Mouse (Mus musculus) bone marrow macrophage, adult 2 months (primary cell): ENCODE measurements around the gene Pnmal1.

Experiments
- CTCF ChIP-seq: IDR thresholded peaks from 2 replicates; pipeline ENCODE4 v1.5.1; 2012; ENCODE audit warnings: low read depth, mild to moderate bottlenecking, low read length, moderate library complexity
- POLR2A ChIP-seq: IDR thresholded peaks from 2 replicates; pipeline ENCODE4 v1.6.1; 2012; ENCODE audit warnings: mild to moderate bottlenecking, low read depth, low read length, borderline replicate concordance

DNA sequence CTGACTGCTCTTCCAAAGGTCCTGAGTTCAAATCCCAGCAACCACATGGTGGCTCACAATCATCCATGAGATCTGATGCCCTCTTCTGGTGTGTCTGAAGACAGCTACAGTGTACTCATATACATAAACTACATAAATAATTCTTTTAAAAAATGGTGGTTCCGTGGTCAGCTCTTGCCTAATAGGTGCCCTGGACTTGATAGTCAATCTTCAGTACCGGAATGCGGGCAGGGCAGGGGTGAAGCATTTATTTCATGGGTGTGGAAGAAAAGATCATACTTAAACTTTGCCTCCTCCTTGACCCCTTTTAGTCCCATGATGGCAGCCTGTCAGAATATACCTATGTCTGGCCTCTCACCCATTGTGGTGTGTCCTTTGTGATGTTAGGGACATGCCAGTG, 47.6 kb upstream of the Pnmal1 start:
- TF ChIP-seq CTCF (no peak), POLR2A (no peak)
